Mouse (Mus musculus): ENCODE results near the gene Rfx7. TPM values are rescaled to one million over a fixed set of nuclear protein-coding genes. Genes with fewer than 3 reads are reported as not detected.

Rfx7 gene
- polyA plus RNA-seq, 1 experiment from 2014 or later: 18.4 TPM

DNA sequence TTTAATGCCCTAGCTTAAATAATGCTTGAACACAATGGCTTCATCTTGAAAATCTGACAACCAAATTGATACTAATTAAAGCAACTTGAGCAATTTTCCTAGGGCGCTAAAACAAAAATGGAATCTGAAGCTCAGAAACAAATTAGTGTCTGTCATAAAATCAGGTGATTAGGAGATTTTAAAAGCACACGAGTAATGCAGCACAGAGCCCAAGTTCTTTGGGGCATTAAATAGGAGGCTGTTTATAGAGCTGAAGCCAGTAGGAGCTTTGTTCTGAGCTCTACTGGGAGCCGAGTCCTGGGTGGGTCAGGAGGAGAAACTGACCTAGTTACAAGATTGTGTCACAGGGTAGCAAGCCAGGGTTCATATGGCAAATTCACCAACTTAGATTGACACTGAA is 34.9 kb upstream of the Rfx7 start:
- no peaks in the 10 kb centered on the region for H3K36me3 ChIP-seq (ENCODE audit: control insufficient read depth, insufficient read depth, low read length)
- no peak for ATAC-seq (ENCODE audit: insufficient number of reproducible peaks, low FRiP score, low TSS enrichment, low read depth)
- no peak overlapping the region for H3K4me2 ChIP-seq (ENCODE audit: low read depth, severe bottlenecking)
- DNase-seq (ENCODE audit: low spot score): no peak
- no peak overlapping the region for H3K4me3 ChIP-seq (ENCODE audit: low read depth, low read length)
- no peaks in the 10 kb centered on the region for H3K27me3 ChIP-seq (ENCODE audit: control insufficient read depth, insufficient read depth, low read length)
- H3K27ac ChIP-seq (replicated peaks; ENCODE audit: low read depth, low read length): no peak overlapping the region
- no peaks in the 10 kb centered on the region for H3K4me1 ChIP-seq (ENCODE audit: control insufficient read depth, insufficient read depth, low read length)
- WGBS: 55% methylated on average over 3 of the region's 3 CpGs
- H3K9ac ChIP-seq (ENCODE audit: low read length): no peak overlapping the region
- H3K9me3 ChIP-seq (ENCODE audit: control insufficient read depth, low read length): no peaks in the 10 kb centered on the region

DNA sequence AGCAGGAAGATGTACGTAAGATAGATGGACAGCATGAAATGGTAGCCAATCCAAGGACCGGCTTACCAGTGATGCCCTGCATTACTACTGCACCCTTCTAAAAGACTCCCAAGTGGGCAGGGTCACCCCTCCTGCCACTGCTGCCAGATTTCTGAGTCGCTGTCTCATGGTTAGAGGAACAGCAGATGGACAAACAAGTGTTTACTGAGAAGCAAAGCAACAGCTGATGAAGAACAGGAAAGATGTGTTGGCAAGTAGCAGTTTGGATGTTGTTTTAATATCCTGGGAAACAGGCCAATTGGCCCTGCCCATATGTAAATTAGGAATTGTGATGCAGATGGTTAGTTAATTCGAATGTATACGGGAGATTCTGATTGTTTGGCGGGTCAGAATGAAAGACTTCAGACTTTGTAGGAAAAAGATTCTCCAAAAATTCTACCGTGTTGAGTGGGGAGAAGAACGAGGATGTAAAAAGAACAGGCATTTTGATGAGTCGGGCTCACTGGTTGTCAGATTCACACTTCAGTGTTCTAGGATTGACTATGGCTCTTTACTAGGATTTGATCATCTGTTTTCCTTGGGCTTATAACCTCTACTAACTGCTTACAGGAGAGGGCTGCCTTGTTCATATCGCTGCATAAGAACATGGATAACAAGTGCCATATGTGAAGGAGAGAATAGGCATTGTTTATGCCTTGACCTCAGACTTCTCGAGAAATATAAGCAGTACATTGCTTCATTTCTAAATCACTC is 19.6 kb upstream of the Rfx7 start:
- H3K27ac ChIP-seq (replicated peaks; ENCODE audit: low read depth, low read length): no peak overlapping the region
- no peak overlapping the region for H3K9ac ChIP-seq (ENCODE audit: low read length)
- no peak overlapping the region for H3K4me3 ChIP-seq (ENCODE audit: low read depth, low read length)
- no peaks in the 10 kb centered on the region for H3K27me3 ChIP-seq (ENCODE audit: control insufficient read depth, insufficient read depth, low read length)
- H3K36me3 ChIP-seq (ENCODE audit: control insufficient read depth, insufficient read depth, low read length): no peaks in the 10 kb centered on the region
- ATAC-seq (ENCODE audit: insufficient number of reproducible peaks, low FRiP score, low TSS enrichment, low read depth) (no peak), DNase-seq (ENCODE audit: low spot score) (no peak)
- H3K4me2 ChIP-seq (ENCODE audit: low read depth, severe bottlenecking): no peak overlapping the region
- H3K9me3 ChIP-seq (ENCODE audit: control insufficient read depth, low read length): no peaks in the 10 kb centered on the region
- no peaks in the 10 kb centered on the region for H3K4me1 ChIP-seq (ENCODE audit: control insufficient read depth, insufficient read depth, low read length)
- WGBS: 62% methylated on average over 11 of the region's 11 CpGs

DNA sequence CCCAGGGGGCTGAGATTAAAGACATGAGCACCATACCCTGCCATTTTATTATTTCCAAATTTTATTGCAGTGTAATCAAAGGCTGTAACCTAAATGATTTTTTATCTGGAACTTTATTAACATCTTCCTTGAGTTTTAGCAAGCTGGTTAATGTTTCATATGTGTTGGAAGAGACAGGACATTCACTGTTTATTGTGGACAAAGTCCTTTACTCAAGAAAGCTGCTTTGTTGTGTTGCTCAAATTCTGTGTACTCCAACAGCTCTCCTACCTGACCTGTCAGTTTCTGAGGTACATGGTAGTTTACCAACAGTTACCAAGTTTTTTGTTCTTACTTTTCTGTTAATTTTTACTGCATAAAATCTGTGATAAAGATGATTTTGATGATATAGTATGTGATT is 16.7 kb upstream of the Rfx7 start:
- H3K27me3 ChIP-seq (ENCODE audit: control insufficient read depth, insufficient read depth, low read length): no peaks in the 10 kb centered on the region
- no peak overlapping the region for H3K9ac ChIP-seq (ENCODE audit: low read length)
- ATAC-seq (ENCODE audit: insufficient number of reproducible peaks, low FRiP score, low TSS enrichment, low read depth): no peak
- no peaks in the 10 kb centered on the region for H3K36me3 ChIP-seq (ENCODE audit: control insufficient read depth, insufficient read depth, low read length)
- no peak for DNase-seq (ENCODE audit: low spot score)
- H3K27ac ChIP-seq (replicated peaks; ENCODE audit: low read depth, low read length): no peak overlapping the region
- no peaks in the 10 kb centered on the region for H3K4me1 ChIP-seq (ENCODE audit: control insufficient read depth, insufficient read depth, low read length)
- no peak overlapping the region for H3K4me3 ChIP-seq (ENCODE audit: low read depth, low read length)
- no peak overlapping the region for H3K4me2 ChIP-seq (ENCODE audit: low read depth, severe bottlenecking)
- no peaks in the 10 kb centered on the region for H3K9me3 ChIP-seq (ENCODE audit: control insufficient read depth, low read length)

DNA sequence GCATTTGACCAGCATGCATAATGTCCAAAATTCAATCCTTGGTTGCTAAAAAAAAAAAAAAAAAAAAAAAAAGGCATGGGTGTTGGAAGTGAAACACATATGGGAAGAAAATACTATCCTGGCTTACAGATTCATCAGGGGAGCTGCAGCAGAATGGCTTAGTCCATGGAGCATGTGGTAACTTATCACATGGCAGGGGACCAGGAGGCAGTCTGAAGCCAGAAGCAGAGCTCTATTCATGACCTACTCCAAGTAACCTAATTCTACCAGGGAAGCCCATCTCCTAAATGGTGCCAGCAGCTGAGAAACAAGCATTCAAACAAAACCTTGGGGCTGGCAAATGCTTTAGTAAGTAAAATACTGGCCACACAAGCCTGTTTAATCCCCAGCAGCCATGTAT is 12.8 kb upstream of the Rfx7 start:
- ATAC-seq (ENCODE audit: insufficient number of reproducible peaks, low FRiP score, low TSS enrichment, low read depth): no peak
- H3K9ac ChIP-seq (ENCODE audit: low read length): no peak overlapping the region
- no peak overlapping the region for H3K4me3 ChIP-seq (ENCODE audit: low read depth, low read length)
- no peaks in the 10 kb centered on the region for H3K27me3 ChIP-seq (ENCODE audit: control insufficient read depth, insufficient read depth, low read length)
- H3K9me3 ChIP-seq (ENCODE audit: control insufficient read depth, low read length): no peaks in the 10 kb centered on the region
- no peaks in the 10 kb centered on the region for H3K36me3 ChIP-seq (ENCODE audit: control insufficient read depth, insufficient read depth, low read length)
- H3K4me1 ChIP-seq (ENCODE audit: control insufficient read depth, insufficient read depth, low read length): no peaks in the 10 kb centered on the region
- DNase-seq (ENCODE audit: low spot score): no peak
- H3K27ac ChIP-seq (replicated peaks; ENCODE audit: low read depth, low read length): no peak overlapping the region
- H3K4me2 ChIP-seq (ENCODE audit: low read depth, severe bottlenecking): no peak overlapping the region

DNA sequence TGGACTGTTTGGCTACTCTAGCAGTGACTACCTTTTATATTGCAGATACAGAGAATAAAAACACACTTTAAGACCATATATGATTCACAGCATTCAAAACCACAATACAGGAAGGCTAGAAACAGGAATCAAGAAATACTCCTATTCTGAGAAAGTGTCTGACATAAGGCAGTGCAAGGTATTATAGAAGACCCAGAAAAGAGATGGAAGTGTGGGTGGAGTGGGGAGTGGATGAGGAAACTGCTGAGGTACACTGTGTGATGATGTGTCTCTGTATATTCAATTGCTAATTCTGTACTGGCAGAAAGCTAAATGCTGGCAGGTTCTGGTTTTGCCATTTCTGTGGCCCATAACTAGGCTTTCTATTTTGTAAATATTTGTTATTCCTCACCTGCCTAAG is 11.2 kb upstream of the Rfx7 start:
- no peak for DNase-seq (ENCODE audit: low spot score)
- H3K27me3 ChIP-seq (ENCODE audit: control insufficient read depth, insufficient read depth, low read length): no peaks in the 10 kb centered on the region
- no peak overlapping the region for H3K9ac ChIP-seq (ENCODE audit: low read length)
- no peak overlapping the region for H3K4me2 ChIP-seq (ENCODE audit: low read depth, severe bottlenecking)
- no peaks in the 10 kb centered on the region for H3K36me3 ChIP-seq (ENCODE audit: control insufficient read depth, insufficient read depth, low read length)
- no peaks in the 10 kb centered on the region for H3K9me3 ChIP-seq (ENCODE audit: control insufficient read depth, low read length)
- H3K27ac ChIP-seq (replicated peaks; ENCODE audit: low read depth, low read length): no peak overlapping the region
- no peak for ATAC-seq (ENCODE audit: insufficient number of reproducible peaks, low FRiP score, low TSS enrichment, low read depth)
- no peaks in the 10 kb centered on the region for H3K4me1 ChIP-seq (ENCODE audit: control insufficient read depth, insufficient read depth, low read length)
- no peak overlapping the region for H3K4me3 ChIP-seq (ENCODE audit: low read depth, low read length)

DNA sequence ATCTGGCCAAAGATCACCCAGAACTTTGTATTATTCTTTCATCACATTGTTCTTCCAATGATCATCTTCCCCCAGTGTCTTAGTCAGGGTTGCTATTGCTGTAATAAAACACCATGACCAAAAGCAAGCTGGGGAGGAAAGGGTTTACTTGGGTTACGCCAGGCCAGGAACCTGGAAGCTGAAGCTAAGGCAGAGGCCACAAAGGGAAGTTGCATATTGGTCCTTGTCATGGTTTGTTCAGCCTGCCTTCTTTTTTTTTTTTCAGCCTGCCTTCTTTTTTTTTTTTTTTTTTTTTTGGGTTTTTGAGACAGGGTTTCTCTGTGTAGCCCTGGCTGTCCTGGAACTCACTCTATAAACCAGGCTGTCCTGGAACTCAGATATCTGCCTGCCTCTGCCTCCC is 5.9 kb upstream of the Rfx7 start:
- Histone ChIP-seq H3K9ac (ENCODE audit: low read length) (no peak overlapping the region), H3K27ac (replicated peaks; ENCODE audit: low read depth, low read length) (no peak overlapping the region), H3K4me1 (ENCODE audit: control insufficient read depth, insufficient read depth, low read length) (peaks cover 5% of the 10 kb centered on the region; the same call in 1 of the 2 replicates), H3K4me3 (ENCODE audit: low read depth, low read length) (no peak overlapping the region), H3K36me3 (ENCODE audit: control insufficient read depth, insufficient read depth, low read length) (no peaks in the 10 kb centered on the region), H3K27me3 (ENCODE audit: control insufficient read depth, insufficient read depth, low read length) (no peaks in the 10 kb centered on the region), H3K4me2 (ENCODE audit: low read depth, severe bottlenecking) (no peak overlapping the region), H3K9me3 (ENCODE audit: control insufficient read depth, low read length) (no peaks in the 10 kb centered on the region)
- 82% methylated on average over 1 of the region's 1 CpGs for WGBS
- ATAC-seq (ENCODE audit: insufficient number of reproducible peaks, low FRiP score, low TSS enrichment, low read depth) (no peak), DNase-seq (ENCODE audit: low spot score) (no peak)

DNA sequence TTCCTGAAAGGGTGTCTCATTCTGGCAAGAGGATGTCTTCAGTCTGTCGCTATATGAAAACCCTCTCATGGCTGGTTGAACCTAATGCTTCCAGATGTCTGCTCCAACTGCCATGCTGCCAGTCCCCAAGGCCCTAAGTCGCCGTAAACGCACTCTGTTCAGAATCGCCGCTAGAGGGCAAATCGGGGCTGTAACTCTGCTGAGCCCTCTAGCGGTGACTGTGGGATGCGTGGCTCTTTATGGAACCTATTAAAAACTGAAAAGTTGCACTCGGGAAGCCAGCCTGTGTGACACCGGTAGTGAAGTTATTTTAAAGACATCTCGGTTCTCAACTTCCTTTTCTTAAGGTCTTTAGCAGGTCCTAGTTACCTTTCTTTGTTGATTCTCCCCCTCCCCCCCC is 1.8 kb upstream of the Rfx7 start:
- Histone ChIP-seq H3K4me2 (ENCODE audit: low read depth, severe bottlenecking) (no peak overlapping the region), H3K9me3 (ENCODE audit: control insufficient read depth, low read length) (no peaks in the 10 kb centered on the region), H3K4me1 (ENCODE audit: control insufficient read depth, insufficient read depth, low read length) (peaks cover 5% of the 10 kb centered on the region; the same call in 1 of the 2 replicates), H3K4me3 (ENCODE audit: low read depth, low read length) (no peak overlapping the region), H3K36me3 (ENCODE audit: control insufficient read depth, insufficient read depth, low read length) (no peaks in the 10 kb centered on the region), H3K27ac (replicated peaks; ENCODE audit: low read depth, low read length) (no peak overlapping the region), H3K27me3 (ENCODE audit: control insufficient read depth, insufficient read depth, low read length) (no peaks in the 10 kb centered on the region), H3K9ac (ENCODE audit: low read length) (no peak overlapping the region)
- ATAC-seq (ENCODE audit: insufficient number of reproducible peaks, low FRiP score, low TSS enrichment, low read depth): no peak
- under 1% methylated on average over 12 of the region's 12 CpGs for WGBS
- DNase-seq (ENCODE audit: low spot score): peak; percentile 93

DNA sequence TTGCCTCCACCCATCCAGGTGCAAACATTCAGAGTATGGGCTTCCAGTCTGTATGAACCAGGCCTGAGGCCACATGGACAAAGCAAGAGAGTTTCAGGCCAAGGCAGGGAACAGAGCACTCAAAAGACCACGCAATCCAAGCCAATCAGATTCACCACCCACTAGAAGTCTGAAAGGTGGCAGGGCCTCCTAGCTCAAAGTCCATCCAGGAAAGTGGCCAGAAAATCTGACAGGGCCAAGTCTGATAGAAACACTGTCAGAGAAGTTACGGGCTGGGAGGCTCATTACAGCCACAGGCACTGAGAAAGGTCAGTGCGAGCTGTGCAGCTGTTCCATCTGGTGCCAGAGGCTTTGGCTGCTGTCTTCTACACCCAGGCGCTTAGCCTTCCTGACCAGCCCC is 1.2 kb upstream of the Rfx7 start:
- WGBS: 30% methylated on average over 4 of the region's 4 CpGs
- H3K27ac ChIP-seq (replicated peaks; ENCODE audit: low read depth, low read length): peak overlapping the region; percentile 98
- no peaks in the 10 kb centered on the region for H3K36me3 ChIP-seq (ENCODE audit: control insufficient read depth, insufficient read depth, low read length)
- DNase-seq (ENCODE audit: low spot score): no peak
- H3K9ac ChIP-seq (ENCODE audit: low read length): no peak overlapping the region
- peaks cover 5% of the 10 kb centered on the region; the same call in 1 of the 2 replicates for H3K4me1 ChIP-seq (ENCODE audit: control insufficient read depth, insufficient read depth, low read length)
- H3K9me3 ChIP-seq (ENCODE audit: control insufficient read depth, low read length): no peaks in the 10 kb centered on the region
- H3K4me2 ChIP-seq (ENCODE audit: low read depth, severe bottlenecking): peak overlapping the region; percentile 74
- ATAC-seq (ENCODE audit: insufficient number of reproducible peaks, low FRiP score, low TSS enrichment, low read depth): no peak; the same call in 1 of the 2 replicates
- no peaks in the 10 kb centered on the region for H3K27me3 ChIP-seq (ENCODE audit: control insufficient read depth, insufficient read depth, low read length)
- peak overlapping the region; percentile 79 for H3K4me3 ChIP-seq (ENCODE audit: low read depth, low read length)

All from limb, embryonic 11.5 days (tissue).